Mouse (Mus musculus): ENCODE results near the gene Canx. TPM values are rescaled to one million over a fixed set of nuclear protein-coding genes. Genes with fewer than 3 reads are reported as not detected.

Canx gene
- total RNA-seq, 2 experiments from 2014 or later: 266 to 295 TPM

- DNase-seq (ENCODE audit: low spot score): no peak
- intact Hi-C loops (cut with DNase I): no loop called here
Measured at GRCm38 (mm10) chr11:50245269-50245668, 80.2 kb downstream of the Canx start.

Small RNAs within 50 kb of the gene (microRNA-seq; reads per million reads assigned to microRNA genes)
- gene Mir804: not detected

Other genes with a start within 250 kb of the Canx start
- 10 to 100 TPM; 42.9 to 43.9 TPM for gene Tbc1d9b, start 194.3 kb downstream of the Canx start, total RNA-seq (2021)
- 1 to 10 TPM; 2.3 to 2.7 TPM for gene Mrnip, start 151.2 kb downstream of the Canx start, total RNA-seq (2021)
- gene Sqstm1, start 114.8 kb downstream of the Canx start, total RNA-seq (2021): 100 to 1,000 TPM; 265 to 324 TPM
- 10 to 100 TPM; 85.3 to 86.5 TPM for gene Mgat4b, start 114.8 kb downstream of the Canx start, total RNA-seq (2021)
- gene Ltc4s, start 87.1 kb downstream of the Canx start, total RNA-seq (2021): 1 to 10 TPM; 4.8 to 7.8 TPM
- gene Maml1, start 33.4 kb downstream of the Canx start, total RNA-seq (2021): 10 to 100 TPM; 11.5 to 12.9 TPM
- not detected for gene Cby3, start 28.8 kb upstream of the Canx start, total RNA-seq (2021)
- gene Hnrnph1, start 51.3 kb upstream of the Canx start, total RNA-seq (2021): 100 to 1,000 TPM; 102 to 128 TPM
- 10 to 100 TPM; 27.6 to 29.5 TPM for gene Rufy1, start 105.5 kb upstream of the Canx start, total RNA-seq (2021)